Mouse (Mus musculus) liver, embryonic 14.5 days (tissue): ENCODE measurements around the gene Cactin.

Experiments used
- CTCF ChIP-seq: IDR thresholded peaks from 2 replicates; pipeline ENCODE4 v1.5.1; 2016; ENCODE audit warnings: antibody characterized with exemption, low read depth, control low read depth
- EP300 ChIP-seq: IDR thresholded peaks from 2 replicates; pipeline ENCODE4 v1.6.1; 2016; ENCODE audit warnings: antibody characterized with exemption, low read depth

- no peak for TF ChIP-seq CTCF
- TF ChIP-seq EP300, result no peak
These were observed 39.8 kb downstream of the Cactin start for GRCm38 (mm10) chr10:81360721-81361120.
